Mouse (Mus musculus): Measurements from ENCODE around the gene Nrm.

Nrm gene

GRCm38 (mm10) chr17:35909186-35909918 lies 48.2 kb downstream of the Nrm start:
- no peak for DNase-seq

GRCm38 (mm10) chr17:35909919-35910369 lies 48.8 kb downstream of the Nrm start, which contains the start of gene Atat1:
Atat1 (minus strand) TSS chr17:35910075.
- DNase-seq = peak; percentile 95 to 97

GRCm38 (mm10) chr17:35914975-35915374 lies 53.9 kb downstream of the Nrm start:
- DNase-seq = no peak

All from lung, adult 18-20 months (tissue).